Mouse (Mus musculus): Measurements from ENCODE around the gene Mslnl. TPM values are rescaled to one million over a fixed set of nuclear protein-coding genes. Genes with fewer than 3 reads are reported as not detected.
"Not testable (repeated sequence)": the region's sequence is repeated elsewhere in the genome, so short reads cannot be mapped to it uniquely, and the experiment has no call there.

Gene Mslnl
- under 1 TPM in 1 of 2 experiments, not detected in 1; 0.13 TPM for total RNA-seq (2021)
- long read RNA-seq: 0 reads

- DNase-seq (ENCODE audit: low spot score in 2 of 2): no peak
Measured at GRCm38 (mm10) chr17:25735745-25736144, at the start of gene Mslnl. Mslnl (plus strand) TSS chr17:25736042.

DNA sequence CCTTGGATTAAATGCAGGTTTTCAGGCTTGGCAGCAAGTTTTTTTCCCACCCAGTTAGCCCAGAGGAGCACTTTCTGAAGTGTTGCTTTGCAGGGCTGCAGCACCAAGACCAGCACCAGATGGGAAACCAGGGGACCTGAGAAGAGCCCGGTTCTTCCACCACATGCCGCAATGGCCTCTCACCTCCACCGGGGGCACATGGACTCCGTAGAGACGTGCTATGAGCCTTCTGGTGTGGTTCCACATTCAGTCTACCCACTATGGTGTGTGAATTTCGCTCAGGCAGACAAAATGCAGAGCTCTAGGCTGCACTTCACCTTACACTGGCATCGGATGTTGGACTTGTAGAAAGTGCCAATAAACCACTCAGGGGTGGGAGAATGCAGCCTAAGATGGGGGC, 49.5 kb upstream of the Mslnl start:
- DNase-seq (ENCODE audit: low spot score in 2 of 2): no peak

DNA sequence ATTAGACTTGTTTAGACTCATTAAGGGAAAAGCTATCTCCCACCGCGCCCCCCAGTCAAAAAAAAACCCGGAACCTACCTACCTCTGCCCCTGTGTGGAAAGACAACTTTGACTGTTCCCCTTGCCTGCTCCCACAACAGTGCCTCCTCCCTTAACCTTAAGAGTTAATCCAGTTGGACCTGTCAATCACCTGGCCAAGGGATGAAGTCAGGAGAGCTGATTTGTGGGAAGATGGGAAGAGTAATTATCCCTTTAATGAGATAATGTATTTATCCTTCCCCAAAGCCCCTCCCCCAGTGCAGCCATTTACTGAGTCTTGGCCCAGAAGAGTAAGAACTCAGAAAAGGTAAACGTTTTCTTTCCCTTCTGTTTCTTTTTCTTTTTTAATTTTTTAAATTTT, 46.9 kb upstream of the Mslnl start:
- DNase-seq (ENCODE audit: low spot score in 2 of 2): no peak

- no peak for DNase-seq (ENCODE audit: low spot score in 2 of 2)
Measured at GRCm38 (mm10) chr17:25696263-25696662, 39.6 kb upstream of the Mslnl start.

DNA sequence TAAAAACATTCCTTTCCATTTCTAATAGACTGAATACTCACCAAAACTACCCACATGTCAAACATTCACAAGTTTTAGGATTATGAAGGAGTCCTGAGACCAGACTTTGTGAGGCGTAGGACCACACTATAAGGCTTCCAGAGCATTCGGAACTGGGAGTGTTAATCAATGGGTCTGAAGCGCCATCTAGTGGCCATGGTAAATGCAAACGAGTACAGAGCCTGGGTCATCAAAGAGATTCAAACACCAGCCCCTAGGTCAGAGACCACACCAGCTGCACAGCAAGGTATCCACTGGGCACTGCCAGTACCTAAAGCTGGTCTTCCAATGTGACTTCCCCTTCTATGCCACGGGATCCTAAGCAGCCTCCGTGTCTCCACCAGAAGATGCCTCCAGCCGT, 37.4 kb upstream of the Mslnl start:
- DNase-seq (ENCODE audit: low spot score in 2 of 2): peak; percentile 47 to 92

GRCm38 (mm10) chr17:25700863-25701496, 34.9 kb upstream of the Mslnl start:
- DNase-seq (ENCODE audit: low spot score in 2 of 2): no peak

- DNase-seq (ENCODE audit: low spot score in 2 of 2): no peak
Measured at GRCm38 (mm10) chr17:25709994-25710393, 25.8 kb upstream of the Mslnl start.

DNA sequence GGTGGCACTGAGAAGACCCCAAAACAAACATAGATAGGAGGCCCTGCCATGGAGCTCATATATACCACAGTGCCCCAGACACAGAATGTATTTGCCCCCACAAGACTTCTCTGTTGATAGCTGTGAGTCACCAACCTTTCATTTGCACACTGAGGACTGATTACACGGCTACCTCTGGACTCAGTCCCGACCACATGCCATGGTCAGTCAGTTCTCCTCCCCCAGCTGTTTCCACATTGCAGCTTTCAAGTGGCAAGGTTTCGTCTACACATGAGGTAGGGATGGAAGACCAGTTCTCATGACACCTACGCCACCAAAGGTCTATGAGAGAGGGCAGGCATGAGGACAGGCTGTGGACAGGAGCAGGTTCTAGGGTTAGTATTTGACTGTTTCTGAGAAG, 24.7 kb upstream of the Mslnl start:
- no peak for DNase-seq (ENCODE audit: low spot score in 2 of 2)

DNA sequence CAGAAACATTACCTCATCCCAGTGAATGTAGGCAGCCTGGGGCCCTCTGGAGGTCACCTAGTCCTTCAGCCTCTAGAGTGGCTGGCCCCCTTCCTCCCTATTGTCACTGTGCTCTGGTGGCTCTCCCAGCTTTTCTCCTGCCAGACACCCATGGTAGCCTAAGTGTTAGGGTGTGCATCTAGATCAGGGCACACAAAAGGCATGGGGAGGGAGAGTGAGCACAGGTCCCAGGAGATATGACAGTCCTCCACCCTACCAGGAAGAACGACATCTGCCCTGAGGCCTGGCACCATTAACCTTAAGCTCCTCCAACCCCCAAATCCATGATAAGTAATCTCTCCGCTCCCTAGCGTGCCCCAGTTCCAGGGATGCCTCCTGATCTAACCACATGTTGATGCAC, 20.2 kb upstream of the Mslnl start:
- DNase-seq (ENCODE audit: low spot score in 2 of 2): no peak

DNA sequence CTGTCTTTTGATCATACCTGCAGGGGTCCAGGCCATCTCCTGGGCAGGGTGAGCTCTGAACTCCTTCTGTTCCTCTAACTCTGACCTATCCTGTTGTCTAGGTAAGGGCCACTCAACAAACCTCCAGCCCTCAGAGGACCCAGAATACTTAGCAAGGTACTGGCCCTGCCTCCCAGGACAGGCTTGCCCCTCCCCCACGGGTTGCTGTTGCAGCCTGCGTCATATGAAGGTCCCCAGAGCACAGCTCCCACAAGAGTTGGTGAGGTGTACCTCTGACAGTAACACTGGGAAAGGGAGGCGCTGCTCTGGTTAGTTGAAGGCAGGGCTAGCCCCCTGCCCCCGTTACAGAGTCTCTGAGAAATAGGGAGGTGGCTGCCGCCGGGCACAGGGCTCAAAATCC, 19.7 kb upstream of the Mslnl start:
- DNase-seq (ENCODE audit: low spot score in 2 of 2): no peak

- DNase-seq (ENCODE audit: low spot score in 2 of 2): no peak
Measured at GRCm38 (mm10) chr17:25716711-25717637, 18.9 kb upstream of the Mslnl start, which contains the start of gene Gng13. Gng13 (plus strand) TSS chr17:25717171.

GRCm38 (mm10) chr17:25717691-25718090, 18.2 kb upstream of the Mslnl start:
- no peak for DNase-seq (ENCODE audit: low spot score in 2 of 2)

DNA sequence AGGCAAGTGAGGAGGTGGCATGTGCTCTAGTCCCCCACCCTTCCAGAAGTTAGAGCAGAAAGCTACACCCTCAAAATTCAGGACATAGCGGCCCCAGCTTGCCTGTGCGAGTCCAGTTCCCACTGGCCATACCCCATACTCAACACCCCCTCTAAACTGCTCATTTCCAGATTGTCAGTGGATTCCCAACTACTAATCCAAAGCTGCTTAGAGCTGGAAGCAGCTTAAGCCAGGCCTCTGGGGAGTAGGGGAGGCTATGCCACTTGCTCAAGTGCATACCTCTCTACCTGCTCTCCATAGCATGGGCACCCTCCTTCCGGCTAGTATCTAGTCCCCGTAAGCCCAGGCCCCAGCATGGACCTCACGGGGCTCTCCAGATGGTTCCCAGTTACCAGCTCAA, 14.4 kb upstream of the Mslnl start:
- DNase-seq (ENCODE audit: low spot score in 2 of 2): no peak

- no peak for DNase-seq (ENCODE audit: low spot score in 2 of 2)
Measured at GRCm38 (mm10) chr17:25723470-25723869, 12.4 kb upstream of the Mslnl start.

DNA sequence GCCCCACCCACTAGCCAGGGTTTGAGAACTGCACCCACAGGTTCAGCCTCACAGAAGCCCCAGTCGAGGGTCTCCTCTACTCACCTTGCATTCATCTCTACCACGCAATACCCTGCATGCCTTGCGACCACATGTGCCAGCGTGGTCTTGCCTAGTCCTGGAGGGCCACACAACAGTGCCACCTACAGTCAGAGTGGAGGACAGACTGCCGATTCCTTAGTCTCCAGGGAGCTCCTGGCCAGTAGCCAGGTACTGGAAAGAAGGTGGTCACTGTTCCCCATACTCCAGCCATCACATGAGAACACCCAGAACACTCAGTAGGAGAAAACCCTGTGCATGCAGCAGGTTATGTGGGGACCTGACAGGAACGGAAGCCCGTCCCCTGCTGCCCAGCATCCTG, 11.9 kb upstream of the Mslnl start:
- no peak for DNase-seq (ENCODE audit: low spot score in 2 of 2)

DNA sequence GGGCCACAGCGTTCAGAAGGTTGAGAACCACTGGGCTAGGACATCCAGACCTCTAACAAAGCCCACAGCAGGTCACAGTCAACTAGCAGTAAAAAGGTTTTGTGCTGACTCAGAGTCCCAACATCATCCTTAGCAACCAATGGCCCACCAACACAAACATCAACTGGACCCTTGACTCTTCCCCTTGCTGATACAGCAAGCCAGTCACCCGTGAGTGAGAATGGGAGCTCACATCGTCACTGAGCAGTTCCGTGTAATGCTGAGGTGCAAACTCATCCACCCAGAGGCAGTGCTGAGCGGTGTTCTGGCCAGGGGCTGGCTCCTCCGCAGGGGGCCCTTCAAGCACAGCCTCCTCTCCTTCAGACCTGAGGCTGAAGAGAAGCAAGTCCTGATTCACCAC, 10.6 kb upstream of the Mslnl start:
- no peak for DNase-seq (ENCODE audit: low spot score in 2 of 2)

DNA sequence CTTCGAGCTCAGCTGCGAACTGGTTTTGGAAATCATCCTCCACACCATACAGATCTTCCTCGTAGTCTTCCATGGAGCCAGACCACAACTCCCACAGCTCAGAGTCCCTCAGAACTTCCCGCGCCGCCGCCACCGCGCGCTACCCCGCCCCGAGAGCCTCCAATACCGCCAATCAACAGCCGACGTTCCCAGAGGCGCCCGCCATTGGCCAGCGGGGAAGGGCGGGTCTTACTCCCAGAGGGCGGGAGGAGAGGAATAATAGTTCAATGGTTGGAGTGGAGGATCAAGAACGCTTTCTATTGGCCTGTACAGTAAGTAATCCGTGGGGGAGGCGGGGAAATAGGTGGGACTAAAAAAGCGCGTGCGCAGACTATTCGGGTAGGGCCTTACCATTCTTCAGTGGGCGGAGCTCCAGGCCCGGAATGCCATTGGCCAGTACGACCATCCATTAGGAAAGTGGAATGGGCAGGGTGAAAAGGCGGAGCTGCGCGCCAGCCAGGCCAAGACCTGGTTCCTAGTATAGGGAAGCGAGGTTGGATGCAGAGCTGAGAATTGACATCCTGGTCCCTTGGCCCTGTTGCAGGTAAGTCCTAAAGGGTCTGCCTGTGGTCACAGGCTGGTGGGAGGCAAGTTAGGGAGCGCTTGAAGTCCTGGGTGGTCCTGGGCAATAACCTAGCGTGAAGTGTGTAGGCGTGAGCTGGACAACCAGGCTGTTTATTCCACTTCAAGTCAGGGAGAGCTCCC, 8.4 kb upstream of the Mslnl start, which contains the start of the genes Chtf18 and Rpusd1:
TSS of gene Chtf18 (minus strand) at position 155 of the 744 bp plus-strand sequence.
TSS of gene Rpusd1 (plus strand) at position 406 of the 744 bp plus-strand sequence.
- peak; percentile 99 to 100 for DNase-seq (ENCODE audit: low spot score in 2 of 2)

DNA sequence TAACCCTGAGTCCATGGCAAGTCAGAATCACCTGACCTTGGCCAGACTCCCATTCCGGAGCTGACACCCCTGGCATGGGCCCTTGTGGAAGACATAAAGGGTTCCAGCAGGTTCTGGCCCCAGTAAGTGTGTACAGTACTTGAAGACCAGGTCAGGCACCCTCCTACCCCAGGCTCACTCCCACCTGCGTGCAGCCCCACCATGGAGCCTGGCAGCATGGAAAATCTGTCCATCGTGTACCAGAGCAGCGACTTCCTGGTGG, 7.9 kb upstream of the Mslnl start:
- no peak for DNase-seq (ENCODE audit: low spot score in 2 of 2)

DNA sequence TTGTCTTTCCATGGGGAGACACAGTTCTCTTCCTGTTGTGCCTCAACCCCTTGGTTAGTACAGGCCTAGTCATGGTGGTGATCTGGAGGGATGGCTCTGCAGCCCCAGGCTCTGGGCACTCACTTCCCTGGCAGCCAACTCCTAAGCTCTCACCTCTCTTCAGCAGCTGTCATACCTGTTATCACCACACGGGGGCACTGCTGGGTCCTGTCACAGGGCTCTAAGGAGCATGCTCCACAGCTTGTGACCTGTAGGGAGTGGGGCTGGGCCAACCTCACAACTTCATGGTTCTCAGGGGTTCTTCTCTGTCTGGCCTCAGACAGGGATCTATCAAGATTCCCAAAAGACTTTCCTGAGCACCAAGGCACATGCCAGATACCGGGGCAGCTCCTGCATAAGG, 3.8 kb upstream of the Mslnl start:
- peak; percentile 79 to 92 for DNase-seq (ENCODE audit: low spot score in 2 of 2)

GRCm38 (mm10) chr17:25735246-25735645, 596 bp upstream of the Mslnl start:
- no peak for DNase-seq (ENCODE audit: low spot score in 2 of 2)

DNA sequence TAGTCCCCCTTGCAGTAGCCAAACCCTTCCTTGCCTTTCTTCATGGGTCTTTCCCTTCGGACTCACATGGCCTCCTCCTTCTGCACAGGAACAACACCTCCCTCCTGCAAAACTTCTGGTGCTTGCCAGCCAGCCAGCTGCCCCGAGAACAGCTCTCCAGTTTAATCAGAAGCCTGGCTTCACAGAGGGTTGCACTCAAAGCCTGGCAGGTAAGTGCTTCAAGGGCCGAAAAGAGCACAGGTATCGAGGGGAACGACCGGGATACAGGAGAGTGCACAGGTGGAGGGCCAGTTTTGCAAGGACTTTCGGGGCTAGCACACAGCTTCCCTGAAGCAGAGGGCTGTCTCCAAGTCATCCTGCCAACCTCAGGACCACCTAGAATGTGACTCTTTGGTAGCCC, 3.0 kb downstream of the Mslnl start:
- no peak for DNase-seq (ENCODE audit: low spot score in 2 of 2)

DNA sequence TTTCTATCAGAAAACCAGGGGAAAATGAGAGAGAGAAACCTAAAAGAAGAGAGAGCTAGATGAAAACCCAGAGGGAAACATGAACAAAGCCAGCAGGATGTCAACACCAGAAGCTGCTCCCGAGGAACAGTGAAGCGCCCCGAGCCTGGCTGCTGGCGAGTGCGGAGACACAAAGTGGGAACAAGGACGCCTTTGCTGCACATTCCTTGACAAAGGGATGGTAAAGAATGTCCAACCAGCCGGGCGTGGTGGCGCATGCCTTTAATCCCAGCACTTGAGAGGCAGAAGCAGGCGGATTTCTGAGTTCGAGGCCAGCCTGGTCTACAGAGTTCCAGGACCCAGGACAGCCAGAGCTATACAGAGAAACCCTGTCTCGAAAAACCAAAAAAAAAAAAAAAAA, 5.6 kb downstream of the Mslnl start:
- not testable (repeated sequence) for DNase-seq (ENCODE audit: low spot score in 2 of 2)
